Mouse (Mus musculus) heart, adult 11 months (tissue): ENCODE results near the gene Izumo3.
"Not testable (repeated sequence)": the region's sequence is repeated elsewhere in the genome, so short reads cannot be mapped to it uniquely, and the experiment has no call there.

Experiments used
- DNase-seq: peaks from one replicate; pipeline ENCODE4 v3.0.0; 2022

Gene Izumo3

DNA sequence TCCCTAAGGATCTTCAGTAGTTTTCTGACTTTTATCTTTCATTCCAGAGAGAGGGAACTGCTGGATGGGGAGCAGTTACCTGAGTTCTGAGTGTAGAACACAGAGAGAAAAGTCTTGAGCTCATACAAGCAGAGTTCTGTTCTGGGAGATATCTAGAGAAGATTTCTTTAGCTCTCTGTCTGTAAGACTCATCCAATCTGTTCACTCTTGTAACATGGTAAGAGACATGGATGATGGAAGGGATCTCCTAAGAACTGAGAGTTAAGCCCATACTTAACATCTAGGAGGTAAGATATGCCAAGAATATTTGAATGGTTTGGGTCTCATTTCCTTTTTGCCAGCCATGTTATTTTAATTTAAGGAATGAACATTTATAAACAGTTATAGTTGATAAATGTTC, at the start of gene Izumo3:
TSS of gene Izumo3 (minus strand) at position 101 of the 400 bp plus-strand sequence.
- no peak for DNase-seq

DNA sequence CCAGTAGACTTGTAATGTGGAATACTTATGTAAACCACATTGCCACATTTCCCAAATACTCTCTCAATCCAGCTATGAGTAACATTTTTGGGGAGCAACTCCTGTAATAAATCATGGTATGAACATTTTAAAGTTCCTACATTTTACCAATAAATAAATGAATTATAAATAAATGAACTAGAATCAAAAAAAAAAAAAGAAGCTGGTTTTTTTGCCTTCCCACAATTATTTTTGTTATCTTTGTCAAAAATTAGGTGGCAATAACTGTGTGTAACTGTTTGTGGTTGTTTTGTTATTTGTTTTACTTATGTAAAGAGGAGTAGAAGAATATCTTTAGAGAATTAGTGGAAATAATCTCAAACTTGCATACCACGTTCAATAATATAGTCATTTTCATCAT, 44.6 kb upstream of the Izumo3 start, which contains the start of gene Gm12666:
TSS of gene Gm12666 (minus strand) at position 101 of the 400 bp plus-strand sequence.
- not testable (repeated sequence) for DNase-seq

DNA sequence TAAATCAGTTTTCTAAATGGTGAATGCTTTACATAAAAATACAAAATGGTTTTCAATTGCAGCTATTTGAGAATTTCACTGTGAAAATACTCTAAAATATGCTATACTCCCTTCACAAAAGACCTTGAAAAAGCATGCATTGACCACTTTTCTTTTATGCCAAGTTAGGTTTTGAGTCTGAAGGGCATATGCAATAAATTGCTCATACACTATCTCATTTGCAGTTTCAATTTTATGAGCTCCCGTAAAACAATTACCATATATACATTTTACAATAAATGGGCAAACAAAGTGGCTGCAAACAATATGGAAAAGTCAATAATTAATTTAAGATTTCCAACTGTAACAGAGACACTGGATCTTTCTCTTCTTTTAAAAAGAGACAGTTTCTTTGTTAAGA, 5.6 kb upstream of the Izumo3 start:
- DNase-seq, result no peak

DNA sequence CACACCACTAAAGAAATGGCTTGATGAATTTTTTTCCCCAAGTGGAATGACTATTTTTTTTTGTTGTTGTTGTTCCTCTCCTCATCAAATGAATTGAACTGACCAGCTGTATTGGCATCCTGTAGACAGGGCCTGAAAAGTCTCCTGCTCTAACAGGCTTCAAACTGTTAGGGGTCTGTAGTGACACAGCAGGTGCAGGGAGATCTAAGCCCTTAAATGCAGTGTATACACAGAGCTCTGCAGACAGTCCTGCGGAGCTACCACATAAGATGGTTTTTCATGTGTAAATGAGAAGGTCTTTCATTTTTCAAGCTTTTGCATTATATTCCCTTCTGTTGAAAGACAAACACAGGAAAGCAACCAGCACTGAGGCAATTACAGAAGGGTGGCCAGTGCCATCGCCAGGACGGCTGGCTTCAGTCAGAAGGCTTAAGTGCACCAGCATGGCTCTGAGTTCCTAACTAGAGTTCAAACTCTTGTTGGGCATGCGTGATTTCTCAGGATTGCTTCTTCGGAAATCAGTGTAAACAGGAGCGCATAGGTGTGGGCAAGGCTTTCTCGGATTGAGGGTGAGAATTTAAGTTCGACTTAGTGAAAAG, 35.5 kb downstream of the Izumo3 start:
- DNase-seq, result peak; percentile 68

DNA sequence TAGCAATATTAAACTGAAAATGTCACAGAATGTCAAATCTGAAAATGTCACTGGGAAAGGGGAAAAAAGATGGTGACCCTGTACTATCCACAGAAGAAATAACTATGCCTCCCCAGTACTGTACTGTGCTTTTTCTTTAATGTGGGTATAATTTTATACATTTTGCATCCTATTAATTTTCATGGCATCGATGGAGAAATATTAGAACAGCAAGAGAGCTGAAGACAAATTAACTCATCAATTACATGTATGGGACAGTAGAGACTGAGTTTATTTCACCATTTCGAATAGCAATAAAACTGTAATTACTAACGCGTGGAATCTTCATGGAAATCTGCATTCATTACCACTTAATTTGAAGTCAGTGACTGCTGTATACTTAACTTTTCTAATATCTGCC, 49.6 kb downstream of the Izumo3 start:
- DNase-seq, result no peak

DNA sequence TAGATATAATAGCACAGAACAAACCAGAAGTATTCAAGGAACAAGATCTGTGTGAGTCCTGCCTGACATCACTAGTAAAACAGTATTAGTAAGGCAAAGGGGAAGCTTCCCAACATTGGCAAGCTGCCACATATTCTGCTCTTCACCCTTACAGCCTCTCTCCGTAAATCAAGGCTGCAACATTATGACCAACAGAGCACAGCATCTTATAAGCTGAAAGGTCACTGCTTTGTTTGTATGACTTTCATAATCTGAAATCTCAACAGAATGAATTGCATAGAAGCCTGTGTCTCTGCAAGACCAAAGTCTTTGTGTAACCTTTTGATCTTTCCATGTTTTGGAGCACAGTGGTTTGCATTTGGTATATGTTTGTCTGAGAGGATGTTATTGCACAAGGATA, 51.1 kb downstream of the Izumo3 start:
- DNase-seq, result no peak
